Mouse (Mus musculus) liver, adult 2 months (tissue): ENCODE measurements around the gene Ric8b.

Source experiments
- CTCF ChIP-seq: fragments of 200-500 bp; IDR thresholded peaks from 2 replicates; pipeline ENCODE4 v1.5.1; 2011; ENCODE audit warnings: low read depth, low read length, control low read depth
- POLR2A ChIP-seq: fragments of 200-500 bp; IDR thresholded peaks from 2 replicates; pipeline ENCODE4 v1.6.1; 2011; ENCODE audit warnings: low read length, control low read depth; ENCODE audit not compliant: insufficient read depth; ENCODE audit errors: extremely low read depth

DNA sequence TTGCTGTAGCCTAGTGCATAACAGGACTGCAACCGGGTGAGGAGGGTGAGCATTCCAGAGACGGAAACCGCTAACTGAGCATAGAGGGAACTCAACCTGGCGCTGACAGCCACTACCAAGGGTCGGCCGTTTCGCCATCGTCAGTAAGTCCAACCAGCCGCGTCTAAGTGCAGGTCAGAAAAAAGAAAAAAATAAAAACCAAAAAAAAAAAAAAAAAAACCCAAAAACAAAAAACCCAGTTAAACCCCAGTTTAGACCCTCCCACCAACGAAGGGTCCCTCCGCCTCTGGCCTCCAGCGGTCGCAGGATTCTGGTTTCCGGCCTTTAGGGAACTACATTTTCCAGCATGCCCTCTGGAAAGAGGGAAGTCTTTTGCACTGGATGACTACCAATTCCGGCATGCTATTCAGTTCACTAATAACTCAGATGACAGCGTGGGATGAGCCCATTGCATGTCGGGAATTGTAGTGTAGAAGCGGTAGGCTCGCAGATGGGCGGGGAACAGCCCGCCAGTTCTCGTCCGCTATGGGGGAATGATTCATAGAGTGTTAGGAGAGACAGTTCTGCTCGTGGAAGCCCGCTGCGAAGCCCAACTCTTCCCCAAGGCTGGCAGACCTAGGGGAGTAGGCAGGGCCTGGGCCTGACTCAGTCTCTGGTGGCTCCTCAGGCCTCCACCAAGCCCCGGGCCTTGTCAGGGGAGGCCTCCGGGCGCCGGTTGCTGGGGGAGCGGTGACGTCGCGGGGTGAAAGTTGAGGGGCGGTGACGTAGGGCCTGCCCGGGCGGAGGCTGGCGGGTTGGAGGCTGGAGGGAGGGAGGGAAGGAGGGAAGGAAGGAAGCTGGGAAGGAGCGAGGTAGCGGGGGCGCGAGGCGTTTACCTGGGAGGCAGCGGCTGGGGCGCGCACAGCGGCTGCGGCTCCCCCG, at the start of gene Ric8b:
- peak; percentile 79 for TF ChIP-seq POLR2A
- no peak for TF ChIP-seq CTCF
